Mouse (Mus musculus) adipose tissue, adult 10 weeks (tissue): Measurements from ENCODE around the gene Arhgdib. TPM values are rescaled to one million over a fixed set of nuclear protein-coding genes. Genes with fewer than 3 reads are reported as not detected.

Source experiments
- polyA plus RNA-seq: library from polyadenylated mRNA; stranded (reverse); fragments of 350-450 nt; fragmentation: Illumina TruSeq; extraction: RNeasy Lipid Tissue Mini Kit (QIAGEN cat#74804); gene quantifications from one replicate; pipeline ENCODE4 v1.2.3, GENCODE M21; 2014; ENCODE audit warnings: low read depth, low replicate concordance

Gene Arhgdib
- polyA plus RNA-seq: 56.7 TPM

DNA sequence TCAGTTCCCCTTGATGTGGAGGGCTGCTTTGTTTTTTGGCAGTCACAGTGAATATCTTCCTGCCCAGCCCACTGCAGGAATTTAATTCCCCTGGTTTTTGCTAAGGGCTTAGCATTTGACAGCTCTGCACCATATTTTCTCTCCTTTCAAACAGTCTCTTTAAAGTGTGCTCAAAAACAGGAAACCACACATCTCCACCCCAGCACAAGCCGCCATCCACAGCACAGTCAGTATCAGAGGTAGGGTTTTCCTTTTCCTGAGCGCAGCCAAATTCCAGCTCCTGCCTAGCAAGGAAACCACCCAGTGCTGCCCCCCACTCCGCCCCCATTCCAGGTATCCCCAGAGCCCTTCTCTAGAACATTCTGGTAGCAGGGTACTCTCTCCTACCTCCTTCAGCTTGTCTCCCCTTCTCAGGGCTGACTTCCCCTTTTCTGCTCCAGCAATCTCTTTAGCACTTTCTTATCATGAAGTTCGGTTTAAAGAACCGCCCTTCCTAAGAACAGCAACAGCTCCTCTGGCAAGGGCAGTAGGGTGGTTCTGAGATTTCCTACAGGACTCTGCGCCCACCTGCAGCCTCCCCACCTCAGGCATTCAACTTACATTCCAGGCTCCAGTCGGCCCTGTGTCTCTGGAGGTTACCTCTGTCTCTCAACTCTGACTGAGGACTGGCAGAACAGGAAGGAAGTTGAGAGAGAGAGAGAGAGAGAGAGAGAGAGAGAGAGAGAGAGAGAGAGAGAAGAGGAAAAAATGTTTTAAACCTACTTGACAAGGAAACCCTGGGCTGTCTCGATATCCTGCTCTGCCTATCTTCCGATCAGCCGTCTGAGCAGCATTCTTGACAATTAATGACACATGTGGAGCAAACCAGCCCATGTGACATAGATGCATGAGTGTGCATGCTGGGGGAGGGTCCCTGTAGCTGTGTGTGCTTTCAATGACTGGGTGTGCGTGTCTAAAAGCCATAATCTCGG lies at the start of gene Arhgdib:
Gene Arhgdib (minus strand): TSS at position 849 of the 971 bp plus-strand sequence.

DNA sequence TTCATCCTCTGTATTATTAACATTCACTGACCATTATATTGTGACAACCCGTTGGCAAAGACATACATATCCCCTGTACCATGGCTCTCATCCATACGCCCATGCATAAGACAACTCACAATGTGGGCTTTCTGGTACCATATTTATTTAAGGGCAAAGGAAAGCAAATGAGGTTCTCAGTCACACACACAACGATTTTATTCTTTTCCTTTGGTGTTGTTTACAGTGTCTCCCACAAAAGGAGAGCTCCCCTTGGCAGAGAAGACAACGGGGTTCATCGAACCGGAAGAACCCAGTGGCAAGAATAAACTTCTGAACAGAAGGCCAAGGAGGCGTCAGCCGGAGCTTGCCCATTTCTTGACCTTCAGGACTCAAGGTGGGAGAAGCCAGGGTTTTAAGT lies 18.2 kb downstream of the Arhgdib start, which contains the start of gene Pde6h:
Gene Pde6h (plus strand): TSS at position 301 of the 400 bp plus-strand sequence.

DNA sequence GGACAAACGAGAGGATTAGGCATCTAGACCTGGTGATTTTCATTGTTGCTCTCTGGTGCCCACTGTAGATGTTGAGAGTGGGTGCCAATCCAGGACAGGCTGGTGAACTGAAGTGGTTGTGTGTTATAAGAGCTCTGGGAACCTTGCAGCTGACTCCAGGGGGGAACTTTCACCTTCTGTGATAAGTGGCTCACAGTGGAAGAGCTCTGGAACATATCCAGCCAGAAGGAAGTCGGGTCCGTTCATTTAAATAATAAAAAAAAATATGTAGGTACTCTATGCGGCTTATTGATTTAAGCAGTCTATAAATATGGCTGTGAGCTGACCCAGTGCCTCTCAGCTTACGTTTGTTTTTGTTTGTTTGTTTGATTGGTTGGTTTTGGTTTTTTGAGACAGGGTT lies 19.6 kb downstream of the Arhgdib start, which contains the start of gene Erp27:
Gene Erp27 (minus strand): TSS at position 101 of the 400 bp plus-strand sequence.

GRCm38 (mm10) chr6:136875670-136876069 lies 66.0 kb downstream of the Arhgdib start, which contains the start of gene Mgp:
Mgp (minus strand) TSS chr6:136875823.

Other genes with a start within 250 kb of the Arhgdib start
- gene Gucy2c, start 160.1 kb downstream of the Arhgdib start, polyA plus RNA-seq: 0.10 TPM
- gene Hist4h4, start 137.5 kb downstream of the Arhgdib start, polyA plus RNA-seq: 0.36 TPM
- gene H2afj, start 133.7 kb downstream of the Arhgdib start, polyA plus RNA-seq: 60.8 TPM
- gene BC049715, start 114.3 kb downstream of the Arhgdib start, polyA plus RNA-seq: 6.3 TPM
- 47.5 TPM for gene Wbp11, start 113.7 kb downstream of the Arhgdib start, polyA plus RNA-seq
- not detected for gene Smco3, start 106.4 kb downstream of the Arhgdib start, polyA plus RNA-seq
- gene Art4, start 84.2 kb downstream of the Arhgdib start, polyA plus RNA-seq: 15.3 TPM
- 657 TPM for gene Mgp, start 66.1 kb downstream of the Arhgdib start, polyA plus RNA-seq
- not detected for gene Erp27, start 19.7 kb downstream of the Arhgdib start, polyA plus RNA-seq
- not detected for gene Pde6h, start 18.1 kb downstream of the Arhgdib start, polyA plus RNA-seq
- gene Rerg, start 228.6 kb upstream of the Arhgdib start, polyA plus RNA-seq: 9.8 TPM